Mouse (Mus musculus): ENCODE results near the gene Nkg7. TPM values are rescaled to one million over a fixed set of nuclear protein-coding genes. Genes with fewer than 3 reads are reported as not detected.
"Not testable (repeated sequence)": the region's sequence is repeated elsewhere in the genome, so short reads cannot be mapped to it uniquely, and the experiment has no call there.

Gene Nkg7
- 0.08 TPM in 1 of 2 replicates, not detected in the other for polyA plus RNA-seq (2012; rRNA removed)

GRCm38 (mm10) chr7:43436341-43437255 lies at the start of gene Nkg7:
Gene Nkg7 (plus strand): TSS chr7:43437073.
- no peak for TF ChIP-seq CTCF (IDR thresholded peaks at IDR 0.05; ENCODE audit: borderline replicate concordance, extremely low read depth, insufficient read depth, insufficient read length)
- no peak for TF ChIP-seq POLR2A (IDR thresholded peaks at IDR 0.05; ENCODE audit: borderline replicate concordance, extremely low read depth, insufficient read depth, insufficient read length, poor library complexity, severe bottlenecking)
- no peak for DNase-seq (ENCODE audit: low read depth)

- no peak for DNase-seq (ENCODE audit: low read depth)
- TF ChIP-seq POLR2A (IDR thresholded peaks at IDR 0.05; ENCODE audit: borderline replicate concordance, extremely low read depth, insufficient read depth, insufficient read length, poor library complexity, severe bottlenecking) = no peak
- no peak for TF ChIP-seq CTCF (IDR thresholded peaks at IDR 0.05; ENCODE audit: borderline replicate concordance, extremely low read depth, insufficient read depth, insufficient read length)
These were observed 44.3 kb upstream of the Nkg7 start for GRCm38 (mm10) chr7:43392349-43393121.

DNA sequence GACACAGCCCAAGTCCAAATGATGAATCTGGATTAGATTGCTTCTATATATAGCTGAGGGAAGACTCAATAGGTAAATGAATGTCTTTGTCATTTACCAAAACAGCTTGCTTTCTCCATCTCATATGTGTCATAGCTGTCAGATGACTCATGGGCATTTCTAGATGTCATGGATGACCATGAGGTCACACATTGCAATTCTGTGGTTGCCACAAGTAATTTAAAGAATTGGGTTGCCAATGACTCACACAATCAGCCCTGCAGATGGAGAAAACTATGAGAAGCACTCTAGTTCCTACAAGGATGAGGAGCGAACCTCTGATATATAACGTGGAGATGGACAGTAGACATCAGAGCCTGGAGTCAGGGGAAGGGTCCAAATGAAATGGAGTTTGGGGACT lies 37.4 kb upstream of the Nkg7 start:
- no peak for TF ChIP-seq POLR2A (IDR thresholded peaks at IDR 0.05; ENCODE audit: borderline replicate concordance, extremely low read depth, insufficient read depth, insufficient read length, poor library complexity, severe bottlenecking)
- no peak for TF ChIP-seq CTCF (IDR thresholded peaks at IDR 0.05; ENCODE audit: borderline replicate concordance, extremely low read depth, insufficient read depth, insufficient read length)
- no peak for DNase-seq (ENCODE audit: low read depth)

GRCm38 (mm10) chr7:43402718-43403117 lies 34.2 kb upstream of the Nkg7 start:
- DNase-seq (ENCODE audit: low read depth) = no peak

GRCm38 (mm10) chr7:43407573-43407972 lies 29.3 kb upstream of the Nkg7 start:
- no peak for TF ChIP-seq POLR2A (IDR thresholded peaks at IDR 0.05; ENCODE audit: borderline replicate concordance, extremely low read depth, insufficient read depth, insufficient read length, poor library complexity, severe bottlenecking)
- no peak for TF ChIP-seq CTCF (IDR thresholded peaks at IDR 0.05; ENCODE audit: borderline replicate concordance, extremely low read depth, insufficient read depth, insufficient read length)
- no peak for DNase-seq (ENCODE audit: low read depth)

More at GRCm38 (mm10) chr7:43402718-43403117, 34.2 kb upstream of the Nkg7 start:
- no peak for TF ChIP-seq POLR2A (IDR thresholded peaks at IDR 0.05; ENCODE audit: borderline replicate concordance, extremely low read depth, insufficient read depth, insufficient read length, poor library complexity, severe bottlenecking)
- no peak for TF ChIP-seq CTCF (IDR thresholded peaks at IDR 0.05; ENCODE audit: borderline replicate concordance, extremely low read depth, insufficient read depth, insufficient read length)

GRCm38 (mm10) chr7:43408131-43408553 lies 28.7 kb upstream of the Nkg7 start, which contains the start of gene Siglecg:
Gene Siglecg (plus strand): TSS chr7:43408204.
- no peak for DNase-seq (ENCODE audit: low read depth)
- TF ChIP-seq POLR2A (IDR thresholded peaks at IDR 0.05; ENCODE audit: borderline replicate concordance, extremely low read depth, insufficient read depth, insufficient read length, poor library complexity, severe bottlenecking) (no peak), CTCF (IDR thresholded peaks at IDR 0.05; ENCODE audit: borderline replicate concordance, extremely low read depth, insufficient read depth, insufficient read length) (no peak)

GRCm38 (mm10) chr7:43409084-43409483 lies 27.8 kb upstream of the Nkg7 start:
- no peak for DNase-seq (ENCODE audit: low read depth)
- TF ChIP-seq POLR2A (IDR thresholded peaks at IDR 0.05; ENCODE audit: borderline replicate concordance, extremely low read depth, insufficient read depth, insufficient read length, poor library complexity, severe bottlenecking) (no peak), CTCF (IDR thresholded peaks at IDR 0.05; ENCODE audit: borderline replicate concordance, extremely low read depth, insufficient read depth, insufficient read length) (no peak)

DNA sequence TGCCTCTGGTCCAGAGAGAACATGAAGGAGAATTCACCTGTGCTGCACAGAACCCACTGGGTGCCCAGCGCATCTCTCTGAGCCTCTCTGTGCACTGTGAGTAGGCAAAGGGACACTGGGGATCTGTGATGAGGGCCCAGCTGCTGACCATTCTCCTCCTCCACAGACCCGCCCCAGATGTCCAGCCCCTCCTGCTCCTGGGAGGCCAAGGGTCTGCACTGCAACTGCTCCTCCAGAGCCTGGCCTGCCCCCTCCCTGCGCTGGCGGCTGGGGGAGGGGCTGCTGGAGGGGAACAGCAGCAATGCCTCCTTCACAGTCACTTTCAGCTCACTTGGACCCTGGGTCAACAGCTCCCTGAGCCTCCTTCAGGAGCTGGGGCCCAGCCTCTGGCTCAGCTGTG lies 25.1 kb upstream of the Nkg7 start:
- DNase-seq (ENCODE audit: low read depth) = not testable (repeated sequence)

DNA sequence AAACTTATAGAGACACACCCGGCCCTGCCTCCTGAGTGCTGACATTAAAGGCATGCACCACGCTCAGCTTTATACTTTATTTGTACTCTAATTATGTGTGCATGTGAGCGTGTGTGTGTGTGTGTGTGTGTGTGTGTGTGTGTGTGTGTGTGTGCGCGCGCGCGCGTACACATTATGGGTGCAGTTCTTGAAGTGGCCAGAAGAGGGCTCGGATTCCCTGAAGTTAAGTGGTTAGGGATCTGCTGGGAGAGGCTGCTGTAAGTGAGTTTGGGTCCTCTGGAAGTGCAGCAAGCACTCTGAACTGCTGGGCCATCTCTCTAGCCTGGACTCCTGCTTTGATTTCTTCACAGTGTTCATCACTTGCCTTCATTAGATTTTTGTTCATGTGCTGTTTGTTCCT lies 19.6 kb upstream of the Nkg7 start:
- no peak for TF ChIP-seq POLR2A (IDR thresholded peaks at IDR 0.05; ENCODE audit: borderline replicate concordance, extremely low read depth, insufficient read depth, insufficient read length, poor library complexity, severe bottlenecking)
- 0 out of 2 replicates have a peak, but pooled peaks have one; percentile 11 for TF ChIP-seq CTCF (IDR thresholded peaks at IDR 0.05; ENCODE audit: borderline replicate concordance, extremely low read depth, insufficient read depth, insufficient read length)
- no peak for DNase-seq (ENCODE audit: low read depth)

DNA sequence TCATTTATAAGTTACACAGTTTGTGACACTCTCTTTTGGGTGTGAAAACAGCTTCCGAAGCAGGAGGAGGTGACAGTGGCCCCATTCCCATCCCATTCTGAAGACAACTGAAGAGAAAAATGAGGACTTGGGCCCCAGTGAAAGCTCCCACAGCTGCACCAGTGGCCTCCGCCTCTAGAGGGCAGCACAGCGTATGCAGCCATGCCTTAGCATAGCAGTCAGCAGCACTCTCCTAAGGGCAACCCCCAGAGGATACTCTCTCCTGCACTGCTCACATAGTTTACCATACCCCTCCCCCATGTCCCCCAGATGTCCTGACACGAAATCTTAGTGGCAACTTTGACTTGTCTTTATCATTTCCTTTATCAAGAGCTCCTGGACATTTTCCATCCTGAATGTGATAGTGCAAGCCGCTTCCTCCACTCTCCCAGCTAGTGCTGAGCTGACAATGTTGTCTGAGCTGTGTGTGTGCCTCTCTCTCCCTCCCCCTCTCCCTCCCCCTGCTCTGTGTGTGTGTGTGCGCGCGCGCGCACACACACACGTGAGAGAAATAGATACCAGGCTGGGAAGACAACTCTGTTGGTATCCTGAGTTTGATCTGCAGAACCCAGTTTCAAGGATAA lies 13.8 kb upstream of the Nkg7 start:
- peak; percentile 79 for DNase-seq (ENCODE audit: low read depth)
- TF ChIP-seq POLR2A (IDR thresholded peaks at IDR 0.05; ENCODE audit: borderline replicate concordance, extremely low read depth, insufficient read depth, insufficient read length, poor library complexity, severe bottlenecking) = no peak
- TF ChIP-seq CTCF (IDR thresholded peaks at IDR 0.05; ENCODE audit: borderline replicate concordance, extremely low read depth, insufficient read depth, insufficient read length) = peak; percentile 95

DNA sequence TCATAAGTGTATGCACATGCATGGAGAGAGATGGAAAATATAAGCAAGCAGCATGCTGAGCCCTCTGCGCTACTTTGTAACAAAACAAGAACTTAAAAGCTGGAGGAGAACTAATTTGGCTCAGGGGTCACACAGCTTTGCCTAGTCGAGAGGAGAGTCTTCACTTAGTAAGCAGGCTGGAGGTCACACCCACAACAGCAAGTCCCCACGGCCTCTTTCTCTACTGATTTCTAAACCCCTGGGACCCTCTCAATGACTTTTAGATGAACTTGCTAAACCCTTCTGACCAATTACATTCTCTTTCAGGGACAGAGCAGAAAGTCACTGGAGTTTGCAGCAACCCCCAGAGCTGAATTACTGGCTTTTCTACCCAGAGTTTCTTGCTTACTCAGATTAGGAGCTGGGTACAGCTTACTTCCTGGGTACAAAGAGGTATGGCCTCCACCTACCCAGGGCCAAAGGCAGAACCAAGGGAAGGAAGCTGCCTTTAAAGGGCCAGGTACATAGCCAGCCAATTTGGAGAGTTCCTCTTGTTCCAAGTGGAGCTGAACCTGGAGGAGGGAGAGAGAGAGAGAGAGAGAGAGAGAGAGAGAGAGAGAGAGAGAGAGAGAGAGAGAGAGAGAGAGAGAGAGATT lies 12.8 kb upstream of the Nkg7 start:
- TF ChIP-seq CTCF (IDR thresholded peaks at IDR 0.05; ENCODE audit: borderline replicate concordance, extremely low read depth, insufficient read depth, insufficient read length) (no peak), POLR2A (IDR thresholded peaks at IDR 0.05; ENCODE audit: borderline replicate concordance, extremely low read depth, insufficient read depth, insufficient read length, poor library complexity, severe bottlenecking) (no peak)
- DNase-seq (ENCODE audit: low read depth) = no peak

All from brain, embryonic 14.5 days (tissue).